Mouse (Mus musculus) heart, embryonic 10.5 days (tissue): ENCODE results near the gene Trim29. TPM values are rescaled to one million over a fixed set of nuclear protein-coding genes. Genes with fewer than 3 reads are reported as not detected.

Experiments
- DNase-seq: peaks from one replicate; pipeline ENCODE4 v3.0.0-alpha.2; 2017; ENCODE audit warnings: low spot score
- H3K27ac ChIP-seq: fragments of 300-500 bp; sonication (generic); 2 replicates; pipeline ENCODE4 v1.5.1; 2016; ENCODE audit warnings: mild to moderate bottlenecking
- H3K27me3 ChIP-seq: fragments of 300-500 bp; sonication (generic); 2 replicates; pipeline ENCODE4 v1.6.1; 2016; ENCODE audit warnings: mild to moderate bottlenecking; ENCODE audit not compliant: poor library complexity, insufficient read depth, severe bottlenecking
- H3K36me3 ChIP-seq: fragments of 300-500 bp; sonication (generic); 2 replicates; pipeline ENCODE4 v1.6.1; 2016; ENCODE audit warnings: mild to moderate bottlenecking, moderate library complexity
- H3K4me1 ChIP-seq: fragments of 300-500 bp; sonication (generic); 2 replicates; pipeline ENCODE4 v1.6.1; 2016; ENCODE audit warnings: mild to moderate bottlenecking
- H3K4me3 ChIP-seq: fragments of 300-500 bp; sonication (generic); 2 replicates; pipeline ENCODE4 v1.5.1; 2016; ENCODE audit warnings: mild to moderate bottlenecking, moderate library complexity
- H3K9me3 ChIP-seq: fragments of 300-500 bp; sonication (generic); 2 replicates; pipeline ENCODE4 v1.6.1; 2016; ENCODE audit warnings: mild to moderate bottlenecking, moderate library complexity
- WGBS: fragments of 180-500 bp; shearing (Covaris S2); methylation state at CpG from one replicate; pipeline ENCODE4 v1.1.7; 2016; 5-methylcytosine and 5-hydroxymethylcytosine counted together
- polyA plus RNA-seq: library from polyadenylated mRNA; unstranded; fragments of >200 nt; fragmentation: Nextera tagmentation; extraction: Ambion mirVana; gene quantifications from 2 replicates; pipeline ENCODE4 v1.2.1, GENCODE M21; 2016

Gene Trim29
- polyA plus RNA-seq, 1 experiment from 2014 or later: 0.88 TPM

- Histone ChIP-seq H3K9me3 (no peaks in the 10 kb centered on the region), H3K4me1 (peaks cover 20% of the 10 kb centered on the region), H3K4me3 (no peak overlapping the region), H3K27ac (no peak overlapping the region), H3K36me3 (no peaks in the 10 kb centered on the region), H3K27me3 (peaks cover 52% of the 10 kb centered on the region)
- no peak for DNase-seq
- WGBS: 85% methylated on average over 6 of the region's 6 CpGs
These were observed 11.3 kb downstream of the Trim29 start for GRCm38 (mm10) chr9:43321951-43322350.

DNA sequence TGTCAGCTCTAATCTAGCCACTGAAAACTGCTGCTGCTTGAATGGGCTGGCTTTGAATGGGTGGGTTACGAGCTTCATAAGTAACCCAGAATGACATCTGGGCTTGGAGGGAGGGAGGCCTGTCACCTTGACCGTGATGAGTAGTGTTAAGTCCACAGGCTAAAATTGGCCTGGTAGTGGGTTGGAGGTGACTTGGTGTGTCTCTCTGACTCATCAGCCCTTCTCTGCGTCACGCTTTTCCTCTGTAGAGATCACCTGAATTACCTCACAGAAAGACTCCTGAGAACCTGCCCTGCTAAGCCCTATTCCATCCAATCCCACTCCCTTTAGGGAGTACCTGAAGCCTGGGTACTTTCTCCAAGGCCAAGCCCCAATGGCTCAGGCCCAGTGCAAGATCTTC, 12.0 kb downstream of the Trim29 start:
- peaks cover 27% of the 10 kb centered on the region for H3K4me1 ChIP-seq
- H3K27ac ChIP-seq: no peak overlapping the region
- DNase-seq: no peak
- 77% methylated on average over 4 of the region's 4 CpGs for WGBS
- H3K9me3 ChIP-seq: no peaks in the 10 kb centered on the region
- H3K36me3 ChIP-seq: no peaks in the 10 kb centered on the region
- no peak overlapping the region for H3K4me3 ChIP-seq
- peaks cover 46% of the 10 kb centered on the region for H3K27me3 ChIP-seq

DNA sequence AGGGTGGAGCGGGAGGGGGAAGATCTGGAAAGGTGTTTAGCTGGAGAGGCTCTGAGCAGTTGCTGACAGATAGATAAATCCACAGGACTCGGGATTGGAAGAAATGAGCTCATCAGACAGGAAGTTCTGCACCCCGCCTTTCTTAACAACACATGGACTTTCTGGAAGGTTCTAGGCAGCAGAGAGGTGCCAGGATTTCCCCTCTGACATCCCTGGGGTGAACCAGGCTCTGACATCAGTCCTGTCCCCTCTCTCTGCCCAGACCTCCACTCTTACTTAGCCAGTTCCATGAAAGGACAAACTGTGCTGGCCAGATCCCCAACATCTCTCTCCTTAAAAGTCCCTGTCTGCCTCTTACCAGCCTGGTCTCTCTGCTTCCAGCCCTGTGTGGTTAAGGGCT, 14.8 kb downstream of the Trim29 start:
- no peaks in the 10 kb centered on the region for H3K36me3 ChIP-seq
- 38% methylated on average over 3 of the region's 3 CpGs for WGBS
- no peak for DNase-seq
- peaks cover 55% of the 10 kb centered on the region for H3K27me3 ChIP-seq
- no peaks in the 10 kb centered on the region for H3K9me3 ChIP-seq
- peak overlapping the region; percentile 1 for H3K27ac ChIP-seq
- peaks cover 35% of the 10 kb centered on the region for H3K4me1 ChIP-seq
- no peak overlapping the region for H3K4me3 ChIP-seq

DNA sequence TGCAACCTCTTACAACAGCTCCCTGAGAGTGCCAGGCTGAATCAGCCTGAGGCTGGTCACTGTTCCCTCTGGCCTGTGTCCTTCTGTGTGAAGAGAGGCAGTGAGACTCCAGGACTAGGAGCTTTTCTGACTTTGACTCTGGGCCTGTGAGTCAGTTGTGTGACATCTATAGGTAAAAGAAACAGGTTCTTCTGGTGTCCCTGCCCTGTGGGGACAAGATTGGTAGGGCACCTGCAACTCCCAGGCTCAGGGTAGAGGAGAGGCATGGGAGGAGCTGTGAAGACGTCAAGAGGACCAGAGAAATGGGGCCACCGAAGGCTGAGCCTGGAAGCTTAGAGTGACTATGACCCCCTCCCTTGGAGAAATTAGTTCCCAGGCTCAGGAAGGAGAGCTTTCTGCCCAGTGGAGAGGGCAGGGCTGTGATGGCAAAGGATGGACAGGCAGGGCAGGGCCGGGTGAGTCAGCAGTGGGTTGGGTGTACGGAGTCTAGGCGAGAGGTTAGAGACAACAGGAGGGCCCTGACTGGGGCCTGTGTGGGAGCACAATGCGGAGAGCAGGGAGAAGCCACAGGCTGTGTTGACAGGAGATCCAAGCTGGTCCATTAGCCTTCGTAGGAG, 15.5 kb downstream of the Trim29 start:
- H3K27ac ChIP-seq: peak overlapping the region; percentile 1; the same call in 1 of the 2 replicates
- WGBS: 52% methylated on average over 7 of the region's 7 CpGs

DNA sequence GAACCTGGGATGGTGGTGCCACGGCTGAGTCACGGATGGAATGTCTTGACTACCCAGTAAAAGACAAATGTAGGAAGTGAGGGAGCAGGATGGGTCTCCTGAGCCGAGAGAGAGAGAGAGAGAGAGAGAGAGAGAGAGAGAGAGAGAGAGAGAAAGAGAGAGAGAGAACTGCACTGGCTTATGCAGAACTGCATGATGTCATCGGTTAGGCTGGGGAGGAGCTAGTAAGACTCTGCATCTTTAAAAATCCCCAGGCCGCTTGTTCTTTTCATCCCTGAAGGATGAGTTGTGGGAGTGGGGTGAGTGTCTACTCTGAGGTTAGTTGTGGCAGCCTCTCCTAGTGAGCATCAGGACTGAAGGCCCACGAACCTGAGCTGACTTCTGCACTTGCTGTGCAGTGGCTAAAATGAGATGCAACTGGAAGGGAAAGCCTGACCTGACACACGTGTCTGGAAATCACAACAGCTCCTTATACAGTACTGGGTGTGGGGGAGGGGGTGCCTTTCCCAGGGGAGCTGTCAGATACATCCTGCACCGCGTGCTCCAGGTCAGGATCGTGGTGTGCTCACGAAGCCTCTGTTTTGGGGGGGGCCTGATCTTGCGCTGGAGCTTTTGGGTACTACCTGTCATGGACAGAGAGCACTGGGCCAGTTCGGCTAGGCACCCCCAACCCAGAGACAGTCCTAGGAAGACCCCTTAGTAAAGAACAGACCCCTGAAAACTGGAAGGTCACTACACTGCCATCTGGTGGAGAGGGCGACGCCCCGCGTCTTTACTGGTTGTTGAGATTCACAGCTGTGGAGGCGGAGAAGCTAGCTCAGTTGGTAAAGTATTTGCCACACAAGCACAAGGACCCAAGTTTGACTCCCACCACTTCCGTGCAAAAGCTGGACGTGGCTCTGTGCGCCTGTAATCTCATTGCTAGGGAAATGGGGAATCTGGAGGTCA, 16.8 kb downstream of the Trim29 start:
- no peak overlapping the region for H3K4me3 ChIP-seq
- DNase-seq: no peak
- peaks cover 74% of the 10 kb centered on the region for H3K27me3 ChIP-seq
- WGBS: 47% methylated on average over 21 of the region's 21 CpGs
- H3K9me3 ChIP-seq: no peaks in the 10 kb centered on the region
- H3K27ac ChIP-seq: no peak overlapping the region
- H3K36me3 ChIP-seq: no peaks in the 10 kb centered on the region
- peaks cover 40% of the 10 kb centered on the region for H3K4me1 ChIP-seq

More for the DNA sequence above, 15.5 kb downstream of the Trim29 start:
- H3K36me3 ChIP-seq: no peaks in the 10 kb centered on the region
- H3K4me1 ChIP-seq: peaks cover 40% of the 10 kb centered on the region
- DNase-seq: no peak
- H3K27me3 ChIP-seq: peaks cover 61% of the 10 kb centered on the region
- no peaks in the 10 kb centered on the region for H3K9me3 ChIP-seq
- no peak overlapping the region for H3K4me3 ChIP-seq

DNA sequence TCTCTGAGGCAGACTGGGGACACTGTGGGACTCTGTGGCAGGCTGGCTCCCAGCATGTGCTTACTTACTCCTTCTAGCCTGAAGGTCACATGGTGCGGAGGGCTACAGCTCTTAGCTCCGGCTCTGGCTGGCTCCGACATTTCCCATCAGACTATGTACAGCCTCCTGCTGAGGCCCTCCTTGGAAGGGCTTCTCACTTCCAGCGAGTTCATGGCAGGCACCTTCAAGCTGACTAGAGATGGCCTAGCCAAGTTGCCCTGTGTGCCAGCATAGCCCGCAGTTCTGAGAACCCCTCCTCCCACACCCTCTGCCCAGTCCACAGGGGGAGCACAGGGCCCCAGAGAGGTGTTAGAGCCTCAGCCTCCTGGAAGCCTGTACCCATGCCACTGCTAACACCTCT, 19.8 kb downstream of the Trim29 start:
- peaks cover 69% of the 10 kb centered on the region for H3K27me3 ChIP-seq
- no peaks in the 10 kb centered on the region for H3K36me3 ChIP-seq
- H3K4me1 ChIP-seq: peaks cover 34% of the 10 kb centered on the region
- no peak overlapping the region for H3K4me3 ChIP-seq
- no peaks in the 10 kb centered on the region for H3K9me3 ChIP-seq
- H3K27ac ChIP-seq: 0 out of 2 replicates have a peak overlapping the region, but pooled peaks have one; percentile 13
- 47% methylated on average over 5 of the region's 5 CpGs for WGBS
- DNase-seq: no peak

- Histone ChIP-seq H3K27me3 (peaks cover 59% of the 10 kb centered on the region), H3K36me3 (no peaks in the 10 kb centered on the region), H3K4me3 (no peak overlapping the region), H3K4me1 (peaks cover 22% of the 10 kb centered on the region), H3K27ac (no peak overlapping the region), H3K9me3 (no peaks in the 10 kb centered on the region)
- DNase-seq: no peak
- WGBS: 76% methylated on average over 8 of the region's 8 CpGs
These were observed 21.1 kb downstream of the Trim29 start for GRCm38 (mm10) chr9:43331476-43332471.

DNA sequence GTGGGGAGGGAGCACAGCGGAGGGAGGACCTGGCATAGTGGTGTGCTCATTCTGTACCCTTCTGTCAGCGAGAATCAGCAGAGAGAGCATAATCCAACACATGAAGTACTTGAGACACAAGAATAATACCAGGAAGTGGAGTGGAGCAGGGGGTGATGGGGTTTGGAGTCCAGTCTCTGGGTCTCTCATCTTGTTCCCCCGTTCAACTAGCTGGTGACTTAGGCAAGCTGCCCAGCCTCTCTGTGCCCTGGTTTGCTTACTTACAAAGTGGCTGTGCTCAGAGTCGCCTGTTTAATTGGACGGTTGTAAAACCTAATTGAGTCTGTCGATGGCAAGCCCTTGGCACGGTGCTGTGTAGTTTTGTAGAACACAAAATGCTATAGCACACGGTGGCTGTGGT, 23.8 kb downstream of the Trim29 start:
- no peak for DNase-seq
- Histone ChIP-seq H3K27ac (no peak overlapping the region), H3K9me3 (no peaks in the 10 kb centered on the region), H3K4me3 (no peak overlapping the region), H3K36me3 (no peaks in the 10 kb centered on the region), H3K4me1 (peaks cover 13% of the 10 kb centered on the region), H3K27me3 (peaks cover 47% of the 10 kb centered on the region)
- WGBS: 76% methylated on average over 8 of the region's 8 CpGs

DNA sequence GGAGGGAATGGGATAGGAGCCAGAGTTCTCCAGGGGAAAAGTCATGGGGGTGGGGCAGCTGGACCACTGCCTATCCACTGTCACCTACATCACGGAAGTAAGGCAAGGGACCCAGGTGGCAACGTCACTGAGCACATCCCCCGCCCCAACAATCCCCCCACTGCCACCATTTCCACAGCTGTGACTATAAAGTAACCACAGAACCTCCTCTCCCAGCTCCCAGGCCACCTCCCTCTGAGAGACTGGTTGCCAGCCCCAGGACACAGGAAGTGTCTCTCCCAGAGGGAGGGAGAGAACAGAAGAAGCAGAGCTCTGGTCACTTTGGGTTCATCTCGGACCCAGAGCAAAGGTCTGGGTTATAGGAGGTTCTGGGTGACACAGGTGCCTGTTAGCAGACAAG, 27.0 kb downstream of the Trim29 start:
- Histone ChIP-seq H3K36me3 (no peaks in the 10 kb centered on the region), H3K4me1 (no peaks in the 10 kb centered on the region), H3K4me3 (no peak overlapping the region), H3K27me3 (peaks cover 22% of the 10 kb centered on the region), H3K9me3 (no peaks in the 10 kb centered on the region), H3K27ac (no peak overlapping the region)
- DNase-seq: no peak
- WGBS: 56% methylated on average over 4 of the region's 4 CpGs

DNA sequence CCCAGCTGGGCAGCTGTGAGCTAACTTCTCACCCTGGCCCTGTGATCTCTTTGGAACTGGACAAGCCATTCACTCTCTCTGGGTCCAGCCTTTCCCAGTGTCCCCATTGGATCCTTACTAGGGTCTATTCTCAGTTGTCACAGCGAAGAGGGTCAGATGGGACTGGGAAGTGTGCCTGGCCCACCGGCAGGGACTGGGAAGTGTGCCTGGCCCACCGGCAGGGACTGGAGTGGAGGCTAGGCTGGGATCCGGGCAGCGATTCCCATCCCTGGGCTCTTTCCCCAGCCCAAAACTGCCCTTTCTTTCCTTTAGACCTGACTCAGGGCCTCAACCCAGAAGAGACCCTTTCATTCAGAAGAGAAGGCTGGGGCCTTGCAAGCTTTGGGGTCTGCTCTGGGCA, 27.4 kb downstream of the Trim29 start:
- Histone ChIP-seq H3K27me3 (peaks cover 22% of the 10 kb centered on the region), H3K36me3 (no peaks in the 10 kb centered on the region), H3K27ac (no peak overlapping the region), H3K4me1 (no peaks in the 10 kb centered on the region), H3K4me3 (no peak overlapping the region), H3K9me3 (no peaks in the 10 kb centered on the region)
- no peak for DNase-seq
- WGBS: 50% methylated on average over 5 of the region's 5 CpGs

DNA sequence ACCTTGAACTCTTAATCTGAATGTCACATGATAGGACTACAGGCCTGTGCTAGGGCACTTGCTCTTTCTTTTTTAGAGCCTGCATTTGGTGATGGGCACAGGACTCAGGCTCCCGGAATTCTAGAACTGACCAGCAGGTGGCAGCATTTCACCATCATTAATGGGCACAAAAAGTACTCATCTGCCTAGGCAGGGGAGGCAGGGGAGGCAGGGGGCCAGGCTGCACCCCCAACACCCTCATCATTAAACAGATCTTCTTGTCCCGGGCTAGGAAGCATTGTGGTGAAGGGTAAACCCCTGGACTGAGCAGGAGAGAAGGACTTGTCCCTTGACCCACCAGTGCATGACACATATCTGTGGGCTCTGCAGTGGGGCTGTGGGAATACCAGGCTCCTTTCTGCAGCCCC, 29.0 kb downstream of the Trim29 start:
- DNase-seq: no peak
- 3% methylated on average over 2 of the region's 2 CpGs for WGBS
- H3K27me3 ChIP-seq: peaks cover 16% of the 10 kb centered on the region; the same call in 1 of the 2 replicates
- H3K9me3 ChIP-seq: no peaks in the 10 kb centered on the region
- H3K4me3 ChIP-seq: no peak overlapping the region
- no peaks in the 10 kb centered on the region for H3K4me1 ChIP-seq
- no peaks in the 10 kb centered on the region for H3K36me3 ChIP-seq
- no peak overlapping the region for H3K27ac ChIP-seq

- Histone ChIP-seq H3K27me3 (peaks cover 44% of the 10 kb centered on the region), H3K4me3 (no peak overlapping the region), H3K4me1 (peaks cover 10% of the 10 kb centered on the region), H3K9me3 (no peaks in the 10 kb centered on the region), H3K36me3 (no peaks in the 10 kb centered on the region), H3K27ac (no peak overlapping the region)
- WGBS: 26% methylated on average over 5 of the region's 5 CpGs
- no peak for DNase-seq
These were observed 39.4 kb downstream of the Trim29 start for GRCm38 (mm10) chr9:43350089-43350488.
